Mouse (Mus musculus): Measurements from ENCODE around the gene Cox6a2.

DNA sequence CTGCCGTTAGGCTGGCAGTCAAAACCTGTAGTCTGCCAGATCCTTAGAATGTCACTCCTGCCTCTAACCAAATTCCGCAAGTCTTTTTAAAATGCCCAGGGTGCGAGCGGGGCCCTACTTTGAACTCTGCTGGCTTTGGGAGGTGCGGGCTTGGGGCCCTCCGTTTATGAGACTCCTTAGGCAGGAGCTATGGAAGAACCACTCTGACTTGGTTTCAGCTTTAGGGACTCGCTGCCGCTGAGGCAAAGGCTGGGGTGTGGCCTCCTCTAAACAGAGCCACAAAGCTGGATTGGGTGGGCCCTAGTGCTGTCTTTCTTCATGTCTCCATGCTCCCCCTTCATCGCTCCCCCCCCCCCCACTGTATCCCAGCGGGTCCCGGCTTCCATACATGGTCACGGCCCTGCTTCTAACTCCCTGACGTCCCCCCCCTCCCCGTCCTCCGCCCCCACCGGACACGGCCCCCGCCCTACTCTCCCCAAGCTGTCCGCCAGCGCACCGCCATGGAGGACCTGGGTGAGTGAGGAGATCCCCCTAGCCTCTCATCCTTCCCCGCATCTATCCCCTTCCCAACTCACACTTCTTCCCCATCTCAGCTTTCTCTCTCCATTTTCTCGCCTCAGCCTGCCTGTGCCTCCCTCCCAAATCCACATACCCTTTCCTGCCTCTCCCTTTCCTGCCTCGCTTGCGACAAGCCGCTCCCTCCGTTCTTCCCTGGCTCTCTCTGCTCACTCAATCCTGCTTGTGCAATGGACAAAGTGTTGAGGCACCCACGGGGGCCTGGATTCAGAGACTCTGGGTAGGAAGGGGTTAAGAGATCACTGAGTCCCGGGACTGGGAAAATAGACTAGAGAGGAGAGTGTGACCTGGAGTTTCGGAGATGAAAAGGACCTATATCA is 40.6 kb upstream of the Cox6a2 start, which contains the start of gene Tgfb1i1:
- no peak for TF ChIP-seq CTCF (IDR thresholded peaks at IDR 0.05; ENCODE audit: borderline replicate concordance, insufficient read depth, low read length)
- peak; percentile 83 for TF ChIP-seq POLR2A (IDR thresholded peaks at IDR 0.05; ENCODE audit: low read depth, low read length)
